Mouse (Mus musculus): ENCODE measurements at regions not wholly inside any gene's neighbourhood (a gene's known extent, or its start where the extent isn't known, plus 50 kb on each side); places are given as distances from the start of the nearest gene placed in this dataset.
"Not testable (repeated sequence)": the region's sequence is repeated elsewhere in the genome, so short reads cannot be mapped to it uniquely, and the experiment has no call there.

GRCm38 (mm10) chr13:12726831-12727230 is 73.0 kb downstream of the Prl2c3 start:
- not testable (repeated sequence) for DNase-seq (ENCODE audit: low spot score in 2 of 2)

GRCm38 (mm10) chr13:12717972-12718546 is 81.8 kb downstream of the Prl2c3 start:
- DNase-seq (ENCODE audit: low spot score in 2 of 2): not testable (repeated sequence)

- no peak for DNase-seq (ENCODE audit: low spot score in 2 of 2)
Measured at GRCm38 (mm10) chr13:12711471-12712273, 88.2 kb downstream of the Prl2c3 start.

GRCm38 (mm10) chr13:12702804-12703612 is 96.9 kb downstream of the Prl2c3 start:
- peak; percentile 51 to 56 for DNase-seq (ENCODE audit: low spot score in 2 of 2)

GRCm38 (mm10) chr13:12702111-12702803 is 97.6 kb downstream of the Prl2c3 start:
- peak; percentile 58 to 71 for DNase-seq (ENCODE audit: low spot score in 2 of 2)

GRCm38 (mm10) chr13:12693593-12694118 is 106.2 kb downstream of the Prl2c3 start:
- not testable (repeated sequence) for DNase-seq (ENCODE audit: low spot score in 2 of 2)

GRCm38 (mm10) chr13:12688778-12689177 is 111.1 kb downstream of the Prl2c3 start:
- not testable (repeated sequence) for DNase-seq (ENCODE audit: low spot score in 2 of 2)

GRCm38 (mm10) chr13:12688149-12688548 is 111.7 kb downstream of the Prl2c3 start:
- not testable (repeated sequence) for DNase-seq (ENCODE audit: low spot score in 2 of 2)

- DNase-seq (ENCODE audit: low spot score in 2 of 2): not testable (repeated sequence)
Measured at GRCm38 (mm10) chr13:12680954-12681571, 115.4 kb downstream of the Ero1lb start.

- DNase-seq (ENCODE audit: low spot score in 2 of 2): peak; percentile 23 to 46
Measured at GRCm38 (mm10) chr13:12680283-12680953, 114.7 kb downstream of the Ero1lb start.

GRCm38 (mm10) chr13:12677372-12677771 is 111.7 kb downstream of the Ero1lb start:
- no peak for DNase-seq (ENCODE audit: low spot score in 2 of 2)

- DNase-seq (ENCODE audit: low spot score in 2 of 2): not testable (repeated sequence)
Measured at GRCm38 (mm10) chr13:12671011-12671410, 105.3 kb downstream of the Ero1lb start.

GRCm38 (mm10) chr13:12668742-12669141 is 103.1 kb downstream of the Ero1lb start:
- not testable (repeated sequence) for DNase-seq (ENCODE audit: low spot score in 2 of 2)

- DNase-seq (ENCODE audit: low spot score in 2 of 2): not testable (repeated sequence)
Measured at GRCm38 (mm10) chr13:12667727-12668665, 102.3 kb downstream of the Ero1lb start.

- not testable (repeated sequence) for DNase-seq (ENCODE audit: low spot score in 2 of 2)
Measured at GRCm38 (mm10) chr13:12666050-12666449, 100.4 kb downstream of the Ero1lb start.

All from heart, adult 9 months (tissue).